Mouse (Mus musculus): ENCODE data around the gene Tmem151b.

DNA sequence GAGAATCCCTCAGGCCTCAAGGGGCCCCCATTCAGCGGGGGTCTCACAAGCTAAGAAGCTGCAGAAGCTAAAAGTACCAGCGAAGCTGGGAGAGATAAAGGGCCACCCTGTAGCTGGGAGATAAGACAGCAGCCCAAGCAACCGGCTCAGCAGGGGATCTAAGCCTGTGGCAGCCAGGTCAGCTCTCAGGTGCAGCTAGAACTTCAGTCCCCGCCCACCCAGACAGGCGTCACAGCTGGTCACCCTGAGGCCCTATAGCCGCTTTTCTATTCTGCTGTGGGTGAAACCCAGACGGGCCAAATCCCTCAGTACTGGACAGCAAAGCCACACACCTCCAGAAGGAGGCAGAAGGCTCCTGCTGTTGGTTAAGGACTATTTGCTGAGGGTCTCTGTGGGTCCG is 44.0 kb upstream of the Tmem151b start:
- TF ChIP-seq ZNF384 (IDR thresholded peaks at IDR 0.05; ENCODE audit: low read depth, low read length) = no peak
- no peak for TF ChIP-seq HCFC1 (IDR thresholded peaks at IDR 0.05; ENCODE audit: borderline replicate concordance, insufficient read depth, low read length)
- peak; percentile 35; the same call in 1 of the 2 replicates for TF ChIP-seq ZC3H11A (IDR thresholded peaks at IDR 0.05; ENCODE audit: borderline replicate concordance, low read depth, low read length)

Measured in ES-E14 (cell line).